Mouse (Mus musculus): Measurements from ENCODE around the gene Tekt1. TPM values are rescaled to one million over a fixed set of nuclear protein-coding genes. Genes with fewer than 3 reads are reported as not detected.

The Tekt1 gene
- polyA plus RNA-seq, 1 experiment, result not detected

GRCm38 (mm10) chr11:72406079-72406675, 43.9 kb upstream of the Tekt1 start:
- WGBS, result 75% methylated on average over 8 of the region's 8 CpGs
- H3K4me1 ChIP-seq (ENCODE audit: control insufficient read depth, insufficient read depth, low read length), result peaks cover 4% of the 10 kb centered on the region

GRCm38 (mm10) chr11:72405532-72405931, 43.3 kb upstream of the Tekt1 start:
- TF ChIP-seq CTCF (IDR thresholded peaks at IDR 0.05; ENCODE audit: insufficient read depth, low read depth, low read length), result no peak
- H3K4me1 ChIP-seq (ENCODE audit: control insufficient read depth, insufficient read depth, low read length), result no peaks in the 10 kb centered on the region
- no peak overlapping the region for H3K27ac ChIP-seq (ENCODE audit: insufficient read depth, low read depth, low read length)
- H3K4me3 ChIP-seq (ENCODE audit: insufficient read depth, low read depth, low read length), result no peak overlapping the region
- WGBS, result 76% methylated on average over 4 of the region's 4 CpGs

More at GRCm38 (mm10) chr11:72406079-72406675, 43.9 kb upstream of the Tekt1 start:
- no peak for TF ChIP-seq POLR2A (IDR thresholded peaks at IDR 0.05; ENCODE audit: insufficient read depth, low read depth, low read length)
- TF ChIP-seq CTCF (IDR thresholded peaks at IDR 0.05; ENCODE audit: insufficient read depth, low read depth, low read length), result no peak
- Histone ChIP-seq H3K27ac (ENCODE audit: insufficient read depth, low read depth, low read length) (no peak overlapping the region), H3K4me3 (ENCODE audit: insufficient read depth, low read depth, low read length) (no peak overlapping the region)

- 90% methylated on average over 12 of the region's 12 CpGs for WGBS
- H3K27ac ChIP-seq (ENCODE audit: insufficient read depth, low read depth, low read length), result no peak overlapping the region
- TF ChIP-seq CTCF (IDR thresholded peaks at IDR 0.05; ENCODE audit: insufficient read depth, low read depth, low read length) (no peak), POLR2A (IDR thresholded peaks at IDR 0.05; ENCODE audit: insufficient read depth, low read depth, low read length) (no peak)
- no peak overlapping the region for H3K4me3 ChIP-seq (ENCODE audit: insufficient read depth, low read depth, low read length)
- no peaks in the 10 kb centered on the region for H3K4me1 ChIP-seq (ENCODE audit: control insufficient read depth, insufficient read depth, low read length)
These were observed 40.7 kb upstream of the Tekt1 start for GRCm38 (mm10) chr11:72402969-72403368.

GRCm38 (mm10) chr11:72402017-72402416, 39.8 kb upstream of the Tekt1 start:
- Histone ChIP-seq H3K4me1 (ENCODE audit: control insufficient read depth, insufficient read depth, low read length) (peaks cover 7% of the 10 kb centered on the region; the same call in 1 of the 2 replicates), H3K4me3 (ENCODE audit: insufficient read depth, low read depth, low read length) (no peak overlapping the region), H3K27ac (ENCODE audit: insufficient read depth, low read depth, low read length) (no peak overlapping the region)
- 85% methylated on average over 5 of the region's 5 CpGs for WGBS
- TF ChIP-seq CTCF (IDR thresholded peaks at IDR 0.05; ENCODE audit: insufficient read depth, low read depth, low read length) (no peak), POLR2A (IDR thresholded peaks at IDR 0.05; ENCODE audit: insufficient read depth, low read depth, low read length) (no peak)

- WGBS, result 88% methylated on average over 12 of the region's 12 CpGs
- H3K4me3 ChIP-seq (ENCODE audit: insufficient read depth, low read depth, low read length), result no peak overlapping the region
- TF ChIP-seq POLR2A (IDR thresholded peaks at IDR 0.05; ENCODE audit: insufficient read depth, low read depth, low read length), result no peak
- TF ChIP-seq CTCF (IDR thresholded peaks at IDR 0.05; ENCODE audit: insufficient read depth, low read depth, low read length), result no peak
- peaks cover 10% of the 10 kb centered on the region; the same call in 1 of the 2 replicates for H3K4me1 ChIP-seq (ENCODE audit: control insufficient read depth, insufficient read depth, low read length)
- H3K27ac ChIP-seq (ENCODE audit: insufficient read depth, low read depth, low read length), result no peak overlapping the region
These were observed 38.8 kb upstream of the Tekt1 start for GRCm38 (mm10) chr11:72401068-72401467.

- Histone ChIP-seq H3K4me1 (ENCODE audit: control insufficient read depth, insufficient read depth, low read length) (peaks cover 14% of the 10 kb centered on the region; the same call in 1 of the 2 replicates), H3K4me3 (ENCODE audit: insufficient read depth, low read depth, low read length) (no peak overlapping the region), H3K27ac (ENCODE audit: insufficient read depth, low read depth, low read length) (no peak overlapping the region)
- 91% methylated on average over 8 of the region's 8 CpGs for WGBS
- TF ChIP-seq CTCF (IDR thresholded peaks at IDR 0.05; ENCODE audit: insufficient read depth, low read depth, low read length) (no peak), POLR2A (IDR thresholded peaks at IDR 0.05; ENCODE audit: insufficient read depth, low read depth, low read length) (no peak)
These were observed 35.7 kb upstream of the Tekt1 start for GRCm38 (mm10) chr11:72397811-72398525.

GRCm38 (mm10) chr11:72397072-72397471, 34.8 kb upstream of the Tekt1 start:
- WGBS, result 66% methylated on average over 10 of the region's 10 CpGs
- Histone ChIP-seq H3K4me3 (ENCODE audit: insufficient read depth, low read depth, low read length) (no peak overlapping the region), H3K4me1 (ENCODE audit: control insufficient read depth, insufficient read depth, low read length) (peaks cover 14% of the 10 kb centered on the region; the same call in 1 of the 2 replicates), H3K27ac (ENCODE audit: insufficient read depth, low read depth, low read length) (no peak overlapping the region)
- TF ChIP-seq CTCF (IDR thresholded peaks at IDR 0.05; ENCODE audit: insufficient read depth, low read depth, low read length), result no peak
- no peak for TF ChIP-seq POLR2A (IDR thresholded peaks at IDR 0.05; ENCODE audit: insufficient read depth, low read depth, low read length)

- no peak overlapping the region for H3K27ac ChIP-seq (ENCODE audit: insufficient read depth, low read depth, low read length)
- 88% methylated on average over 7 of the region's 7 CpGs for WGBS
- no peak for TF ChIP-seq POLR2A (IDR thresholded peaks at IDR 0.05; ENCODE audit: insufficient read depth, low read depth, low read length)
- TF ChIP-seq CTCF (IDR thresholded peaks at IDR 0.05; ENCODE audit: insufficient read depth, low read depth, low read length), result no peak
- H3K4me3 ChIP-seq (ENCODE audit: insufficient read depth, low read depth, low read length), result no peak overlapping the region
- H3K4me1 ChIP-seq (ENCODE audit: control insufficient read depth, insufficient read depth, low read length), result peaks cover 14% of the 10 kb centered on the region; the same call in 1 of the 2 replicates
These were observed 34.4 kb upstream of the Tekt1 start for GRCm38 (mm10) chr11:72396621-72397020.

GRCm38 (mm10) chr11:72395652-72396051, 33.4 kb upstream of the Tekt1 start:
- WGBS, result 95% methylated on average over 6 of the region's 6 CpGs
- Histone ChIP-seq H3K4me1 (ENCODE audit: control insufficient read depth, insufficient read depth, low read length) (peaks cover 14% of the 10 kb centered on the region; the same call in 1 of the 2 replicates), H3K27ac (ENCODE audit: insufficient read depth, low read depth, low read length) (no peak overlapping the region), H3K4me3 (ENCODE audit: insufficient read depth, low read depth, low read length) (no peak overlapping the region)
- TF ChIP-seq CTCF (IDR thresholded peaks at IDR 0.05; ENCODE audit: insufficient read depth, low read depth, low read length), result no peak
